Mouse (Mus musculus) liver, postnatal 0 days (tissue): ENCODE results near the gene Timp3. TPM values are rescaled to one million over a fixed set of nuclear protein-coding genes. Genes with fewer than 3 reads are reported as not detected.
"Not testable (repeated sequence)": the region's sequence is repeated elsewhere in the genome, so short reads cannot be mapped to it uniquely, and the experiment has no call there.

ENCODE experiments used
- ATAC-seq: fragments of 200-750 bp; cut with Nextera tagmentation; 2 replicates; pipeline ENCODE4 v1.8.0; 2017; ENCODE audit warnings: mild to moderate bottlenecking, moderate library complexity
- DNase-seq: peaks from one replicate; pipeline ENCODE4 v3.0.0-alpha.2; 2016
- H3K27ac ChIP-seq: fragments of 300-500 bp; sonication (generic); 2 replicates; pipeline ENCODE4 v1.5.1; 2014; ENCODE audit warnings: antibody characterized with exemption, moderate library complexity, mild to moderate bottlenecking, low read depth
- H3K27me3 ChIP-seq: fragments of 300-500 bp; sonication (generic); 2 replicates; pipeline ENCODE4 v1.6.1; 2014; ENCODE audit warnings: low read length, control low read depth, mixed read lengths; ENCODE audit not compliant: insufficient read depth
- H3K36me3 ChIP-seq: fragments of 300-500 bp; sonication (generic); replicated peaks from 2 replicates; pipeline ENCODE4 v1.6.1; 2014; ENCODE audit warnings: mild to moderate bottlenecking, control low read depth, low read length, moderate library complexity, mixed read lengths; ENCODE audit not compliant: insufficient read depth
- H3K4me1 ChIP-seq: fragments of 300-500 bp; sonication (generic); 2 replicates; pipeline ENCODE4 v1.6.1; 2014; ENCODE audit warnings: antibody characterized with exemption, mild to moderate bottlenecking, control low read depth; ENCODE audit not compliant: insufficient read depth
- H3K4me2 ChIP-seq: fragments of 300-500 bp; sonication (generic); 2 replicates; pipeline ENCODE4 v1.6.1; 2014; ENCODE audit warnings: low read depth, mild to moderate bottlenecking, low read length, moderate library complexity, mixed read lengths
- H3K4me3 ChIP-seq: fragments of 300-500 bp; sonication (generic); 2 replicates; pipeline ENCODE4 v1.5.1; 2014; ENCODE audit warnings: low read depth, low read length
- H3K9ac ChIP-seq: fragments of 300-500 bp; sonication (generic); replicated peaks from 2 replicates; pipeline ENCODE4 v1.6.1; 2014; ENCODE audit warnings: mild to moderate bottlenecking, moderate library complexity
- H3K9me3 ChIP-seq: fragments of 300-500 bp; sonication (generic); 2 replicates; pipeline ENCODE4 v1.6.1; 2016; ENCODE audit warnings: mild to moderate bottlenecking, control low read depth, low read length, mixed read lengths
- CTCF ChIP-seq: sonication (generic); IDR thresholded peaks from 2 replicates; pipeline ENCODE4 v1.5.1; 2016; ENCODE audit warnings: antibody characterized with exemption, low read depth
- EP300 ChIP-seq: IDR thresholded peaks from 2 replicates; pipeline ENCODE4 v1.6.1; 2016; ENCODE audit warnings: antibody characterized with exemption, low read depth, mild to moderate bottlenecking
- WGBS: fragments of 180-500 bp; shearing (Covaris S2); extraction: QIAGEN DNeasy Blood & Tissue Kit; methylation state at CpG from one replicate; pipeline ENCODE4 v1.1.7; 2014; ENCODE audit not compliant: insufficient replicate concordance; 5-methylcytosine and 5-hydroxymethylcytosine counted together
- polyA plus RNA-seq: library from polyadenylated mRNA; unstranded; fragments of >200 nt; fragmentation: Nextera tagmentation; extraction: Ambion mirVana; gene quantifications from 2 replicates; pipeline ENCODE4 v1.2.1, GENCODE M21; 2015

Timp3 gene
- polyA plus RNA-seq, 1 experiment from 2014 or later, result 7.9 TPM

- no peak for TF ChIP-seq EP300
- no peak for TF ChIP-seq CTCF
- DNase-seq (no peak), ATAC-seq (no peak)
- H3K4me3 ChIP-seq, result no peak overlapping the region
- 80% methylated on average over 12 of the region's 12 CpGs for WGBS
- no peaks in the 10 kb centered on the region for H3K36me3 ChIP-seq
- no peaks in the 10 kb centered on the region for H3K27me3 ChIP-seq
- no peak overlapping the region for H3K9ac ChIP-seq
- H3K9me3 ChIP-seq, result no peaks in the 10 kb centered on the region
- no peak overlapping the region for H3K27ac ChIP-seq
- no peak overlapping the region for H3K4me2 ChIP-seq
- H3K4me1 ChIP-seq, result no peaks in the 10 kb centered on the region
These were observed 68.6 kb downstream of the Timp3 start for GRCm38 (mm10) chr10:86368811-86369210.

- DNase-seq (no peak), ATAC-seq (no peak)
- no peak overlapping the region for H3K4me2 ChIP-seq
- TF ChIP-seq EP300, result no peak
- TF ChIP-seq CTCF, result no peak
- no peaks in the 10 kb centered on the region for H3K9me3 ChIP-seq
- 65% methylated on average over 4 of the region's 4 CpGs for WGBS
- no peak overlapping the region for H3K4me3 ChIP-seq
- no peaks in the 10 kb centered on the region for H3K4me1 ChIP-seq
- H3K27me3 ChIP-seq, result no peaks in the 10 kb centered on the region
- no peak overlapping the region for H3K9ac ChIP-seq
- no peaks in the 10 kb centered on the region for H3K36me3 ChIP-seq
- no peak overlapping the region for H3K27ac ChIP-seq
These were observed 69.2 kb downstream of the Timp3 start for GRCm38 (mm10) chr10:86369346-86369745.

GRCm38 (mm10) chr10:86371561-86371960, 71.4 kb downstream of the Timp3 start:
- no peaks in the 10 kb centered on the region for H3K4me1 ChIP-seq
- no peaks in the 10 kb centered on the region for H3K9me3 ChIP-seq
- H3K27me3 ChIP-seq, result no peaks in the 10 kb centered on the region
- no peak for TF ChIP-seq EP300
- no peak overlapping the region for H3K27ac ChIP-seq
- ATAC-seq (no peak), DNase-seq (no peak)
- H3K36me3 ChIP-seq, result no peaks in the 10 kb centered on the region
- H3K4me2 ChIP-seq, result no peak overlapping the region
- no peak overlapping the region for H3K4me3 ChIP-seq
- H3K9ac ChIP-seq, result no peak overlapping the region

- no peak for ATAC-seq
- no peak overlapping the region for H3K27ac ChIP-seq
- H3K4me1 ChIP-seq, result no peaks in the 10 kb centered on the region
- TF ChIP-seq CTCF, result no peak
- no peak for TF ChIP-seq EP300
- H3K9ac ChIP-seq, result no peak overlapping the region
- H3K9me3 ChIP-seq, result no peaks in the 10 kb centered on the region
- 79% methylated on average over 2 of the region's 2 CpGs for WGBS
- DNase-seq, result no peak
- H3K27me3 ChIP-seq, result no peaks in the 10 kb centered on the region
- no peak overlapping the region for H3K4me2 ChIP-seq
- H3K4me3 ChIP-seq, result no peak overlapping the region
- H3K36me3 ChIP-seq, result no peaks in the 10 kb centered on the region
These were observed 73.9 kb downstream of the Timp3 start for GRCm38 (mm10) chr10:86374061-86374460.

GRCm38 (mm10) chr10:86375903-86376302, 75.7 kb downstream of the Timp3 start:
- Histone ChIP-seq H3K4me1 (no peaks in the 10 kb centered on the region), H3K4me2 (no peak overlapping the region), H3K27ac (no peak overlapping the region), H3K4me3 (no peak overlapping the region), H3K36me3 (no peaks in the 10 kb centered on the region), H3K9me3 (no peaks in the 10 kb centered on the region), H3K27me3 (no peaks in the 10 kb centered on the region), H3K9ac (no peak overlapping the region)
- no peak for ATAC-seq
- TF ChIP-seq CTCF (no peak), EP300 (no peak)
- peak; percentile 22 for DNase-seq
- WGBS, result 76% methylated on average over 11 of the region's 11 CpGs

- H3K27ac ChIP-seq, result no peak overlapping the region
- no peak overlapping the region for H3K9ac ChIP-seq
- DNase-seq (no peak), ATAC-seq (no peak)
- no peaks in the 10 kb centered on the region for H3K36me3 ChIP-seq
- 72% methylated on average over 8 of the region's 8 CpGs for WGBS
- H3K4me1 ChIP-seq, result no peaks in the 10 kb centered on the region
- no peak overlapping the region for H3K4me2 ChIP-seq
- TF ChIP-seq EP300, result no peak
- TF ChIP-seq CTCF, result no peak
- no peaks in the 10 kb centered on the region for H3K9me3 ChIP-seq
- H3K4me3 ChIP-seq, result no peak overlapping the region
- H3K27me3 ChIP-seq, result no peaks in the 10 kb centered on the region
These were observed 76.4 kb downstream of the Timp3 start for GRCm38 (mm10) chr10:86376392-86377185.

GRCm38 (mm10) chr10:86378803-86379202, 78.6 kb downstream of the Timp3 start:
- ATAC-seq, H3K4me2 ChIP-seq, H3K27ac ChIP-seq, H3K36me3 ChIP-seq, H3K9ac ChIP-seq, H3K9me3 ChIP-seq, H3K4me3 ChIP-seq, H3K4me1 ChIP-seq, DNase-seq, H3K27me3 ChIP-seq: not testable (repeated sequence)
- 56% methylated on average over 2 of the region's 2 CpGs for WGBS
